Mouse (Mus musculus) heart, adult 9 months (tissue): ENCODE measurements around the gene Olfr56.
"Not testable (repeated sequence)": the region's sequence is repeated elsewhere in the genome, so short reads cannot be mapped to it uniquely, and the experiment has no call there.

Source experiments
- DNase-seq, 2 experiments: peaks; one replicate each; pipeline ENCODE4 v3.0.0; 2022; ENCODE audit warnings: low spot score in 2 of 2

Gene Olfr56

GRCm38 (mm10) chr11:48978240-48978939 lies at the start of gene Olfr56:
TSS of gene Olfr56 (plus strand) at chr11:48978889.
- not testable (repeated sequence) for DNase-seq

DNA sequence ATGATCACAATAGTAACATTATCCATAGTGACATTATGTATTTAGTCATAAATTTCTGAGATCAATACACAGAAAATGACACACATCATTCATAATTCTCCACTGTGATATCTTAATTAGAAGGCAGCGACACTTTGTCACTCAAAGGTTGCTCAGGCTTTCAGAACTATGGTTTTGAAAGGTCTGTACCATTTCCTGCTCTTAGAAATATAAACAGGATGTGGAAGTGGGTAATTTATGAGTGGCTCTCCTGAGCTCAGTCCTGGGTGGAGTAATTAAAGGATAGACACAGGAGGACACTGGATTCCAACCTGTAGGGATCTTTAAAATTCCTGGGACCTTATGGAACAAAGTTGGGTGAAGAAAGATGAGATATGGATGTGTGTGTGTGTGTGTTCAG lies 45.3 kb upstream of the Olfr56 start:
- not testable (repeated sequence) for DNase-seq

GRCm38 (mm10) chr11:48933923-48934322 lies 44.8 kb upstream of the Olfr56 start:
- not testable (repeated sequence) for DNase-seq

DNA sequence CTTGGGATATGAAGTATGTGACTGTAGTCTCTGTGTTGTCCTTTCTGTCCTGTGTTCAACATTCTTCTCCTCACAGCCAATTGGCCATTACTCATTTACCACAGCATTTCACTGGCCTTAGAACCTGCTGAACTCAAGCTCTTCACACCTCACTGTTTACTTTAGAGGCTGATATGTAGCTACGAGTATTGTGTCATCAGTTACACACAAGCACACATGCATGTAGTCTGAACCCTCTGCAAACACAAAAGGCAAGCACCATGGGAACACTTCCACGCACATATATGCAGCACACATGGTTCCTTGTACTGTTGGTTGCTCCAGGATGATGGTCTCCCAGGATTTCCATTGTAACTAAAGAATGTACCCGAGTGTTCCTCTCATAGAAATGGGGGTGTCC lies 43.4 kb upstream of the Olfr56 start:
- DNase-seq: not testable (repeated sequence)

DNA sequence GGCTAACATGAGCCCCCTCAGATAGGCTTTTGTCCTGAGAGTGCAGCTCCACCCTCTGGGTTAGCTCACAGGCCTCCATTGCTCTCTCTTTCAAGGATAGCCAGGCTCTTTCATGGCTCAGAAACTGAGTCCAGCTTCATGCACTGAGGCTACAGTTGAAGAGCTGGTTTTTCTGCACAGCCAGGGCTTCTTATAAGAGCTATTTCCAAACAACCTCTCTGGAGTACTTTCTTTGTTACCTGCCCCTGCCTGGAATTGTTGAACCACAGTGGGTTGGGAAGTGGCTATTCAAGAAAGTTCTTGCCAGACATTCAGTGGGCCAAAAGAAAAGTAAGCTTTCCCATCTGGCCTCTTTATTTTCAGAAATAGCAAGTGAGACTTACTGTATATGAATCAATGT lies 39.4 kb upstream of the Olfr56 start:
- not testable (repeated sequence) for DNase-seq

- DNase-seq: not testable (repeated sequence)
These were observed 32.6 kb upstream of the Olfr56 start, which contains the start of gene Psme2b for GRCm38 (mm10) chr11:48946090-48946489. TSS of gene Psme2b (minus strand) at chr11:48946190.

DNA sequence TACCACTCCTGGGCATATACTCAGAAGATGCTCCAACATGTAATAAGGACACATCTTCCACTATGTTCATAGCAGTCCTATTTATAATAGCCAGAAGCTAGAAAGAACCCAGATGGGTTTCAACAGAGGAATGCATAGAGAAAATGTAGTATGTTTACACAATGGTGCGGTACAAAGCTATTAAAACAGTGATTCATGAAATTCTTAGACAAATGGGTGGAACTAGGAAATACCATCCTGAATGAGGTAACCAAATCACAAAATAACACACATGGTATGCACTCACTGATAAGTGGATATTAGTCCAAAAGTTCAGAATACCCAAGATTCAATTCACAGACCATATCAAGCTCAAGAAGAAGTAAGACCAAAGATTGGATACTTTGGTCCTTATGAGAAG lies 4.0 kb upstream of the Olfr56 start:
- DNase-seq: not testable (repeated sequence)

GRCm38 (mm10) chr11:48979251-48979650 lies 562 bp downstream of the Olfr56 start, which contains the start of gene 9930111J21Rik1:
TSS of gene 9930111J21Rik1 (minus strand) at chr11:48979398.
- DNase-seq: not testable (repeated sequence)

GRCm38 (mm10) chr11:48980052-48980451 lies 1.4 kb downstream of the Olfr56 start:
- DNase-seq: not testable (repeated sequence)

GRCm38 (mm10) chr11:48982848-48983247 lies 4.2 kb downstream of the Olfr56 start:
- not testable (repeated sequence) for DNase-seq

DNA sequence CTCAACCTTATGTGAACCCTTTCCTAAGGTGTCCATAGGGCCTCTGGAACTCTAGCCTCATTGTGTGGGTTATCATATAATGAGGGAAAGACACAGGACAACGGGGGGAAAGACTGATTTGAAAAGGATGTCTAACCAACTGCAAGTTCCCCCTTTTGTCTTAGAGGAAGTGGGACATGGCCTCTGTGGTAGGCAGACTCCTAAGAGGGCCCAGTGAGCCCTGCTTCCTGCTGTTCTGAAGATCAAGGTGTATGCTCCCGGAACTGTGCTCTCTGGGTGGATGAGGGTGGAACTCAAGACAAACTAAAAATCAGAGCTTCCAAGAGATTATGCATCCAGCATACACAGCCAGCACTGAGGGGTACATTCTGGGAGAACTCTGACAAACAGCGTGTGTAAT lies 9.5 kb downstream of the Olfr56 start:
- not testable (repeated sequence) for DNase-seq

- DNase-seq: not testable (repeated sequence)
These were observed 11.3 kb downstream of the Olfr56 start for GRCm38 (mm10) chr11:48989981-48990380.

DNA sequence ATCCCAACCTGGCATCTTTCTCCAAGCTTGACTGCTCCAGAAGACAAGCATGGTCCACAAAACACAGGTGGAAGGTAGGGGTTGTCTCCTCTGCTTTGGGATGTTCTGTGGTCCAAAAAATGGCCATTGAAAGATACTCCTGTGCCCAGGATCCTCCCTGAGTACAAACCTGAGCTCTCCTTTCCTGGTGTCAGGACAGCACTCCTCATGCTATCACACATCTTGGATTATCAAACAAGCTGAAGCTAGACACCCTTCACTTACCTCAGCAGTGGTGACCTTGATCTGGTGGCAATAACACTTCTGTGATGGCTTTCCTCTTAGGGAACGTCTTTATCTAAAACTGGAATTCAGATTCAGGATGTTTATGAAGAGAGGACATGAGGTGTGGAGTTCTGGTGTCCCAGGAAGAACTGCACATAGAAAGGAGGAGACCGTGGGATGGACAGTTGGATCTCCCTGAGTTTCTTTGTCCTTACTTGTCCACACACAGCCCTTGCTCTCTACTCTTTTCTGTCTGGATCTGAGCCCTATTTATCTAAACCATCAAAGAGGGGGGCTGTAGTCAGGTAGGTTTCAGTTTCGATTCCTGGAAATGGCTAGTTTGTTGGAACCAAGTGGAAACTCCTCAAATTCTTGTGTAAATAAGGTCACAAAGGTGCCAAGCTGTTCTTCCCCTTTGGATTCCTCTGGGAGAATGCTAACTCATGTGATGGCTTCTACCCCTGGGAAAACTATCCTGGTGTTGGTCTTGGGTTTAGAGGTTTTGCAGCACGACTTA lies 13.2 kb downstream of the Olfr56 start, which contains the start of gene Gm12185:
Gene Gm12185, minus strand, starts transcription at position 487 of the 781 bp plus-strand sequence.
- peak; percentile 29 to 57 for DNase-seq

- not testable (repeated sequence) for DNase-seq
These were observed 14.6 kb downstream of the Olfr56 start for GRCm38 (mm10) chr11:48993296-48993695.

- peak in 1 of 2 experiments; percentile 15 for DNase-seq
These were observed 15.3 kb downstream of the Olfr56 start, which contains the start of gene Tgtp1 for GRCm38 (mm10) chr11:48994018-48994417. TSS of gene Tgtp1 (minus strand) at chr11:48994172.

DNA sequence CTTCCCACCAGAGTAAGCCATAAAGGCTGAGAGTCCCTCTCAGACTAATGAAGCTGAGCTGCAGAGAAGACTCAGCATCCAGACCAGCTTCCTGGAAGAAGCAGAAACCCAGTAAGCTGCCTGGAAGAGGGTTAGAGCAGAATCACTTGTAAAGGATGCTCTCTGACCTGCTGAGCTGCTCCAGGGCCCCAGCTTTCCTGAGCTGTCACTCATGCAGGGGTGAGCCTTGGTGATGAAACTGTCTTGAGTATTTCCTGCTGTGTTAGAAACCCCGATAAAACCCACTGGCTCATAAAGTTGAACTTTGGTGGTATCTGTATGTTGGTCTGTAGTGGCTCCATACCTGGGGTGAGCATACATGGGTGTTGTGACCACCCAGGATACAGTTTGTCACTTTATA lies 21.7 kb downstream of the Olfr56 start:
- DNase-seq: not testable (repeated sequence)

- not testable (repeated sequence) for DNase-seq
These were observed 27.6 kb downstream of the Olfr56 start for GRCm38 (mm10) chr11:49006317-49006716.

DNA sequence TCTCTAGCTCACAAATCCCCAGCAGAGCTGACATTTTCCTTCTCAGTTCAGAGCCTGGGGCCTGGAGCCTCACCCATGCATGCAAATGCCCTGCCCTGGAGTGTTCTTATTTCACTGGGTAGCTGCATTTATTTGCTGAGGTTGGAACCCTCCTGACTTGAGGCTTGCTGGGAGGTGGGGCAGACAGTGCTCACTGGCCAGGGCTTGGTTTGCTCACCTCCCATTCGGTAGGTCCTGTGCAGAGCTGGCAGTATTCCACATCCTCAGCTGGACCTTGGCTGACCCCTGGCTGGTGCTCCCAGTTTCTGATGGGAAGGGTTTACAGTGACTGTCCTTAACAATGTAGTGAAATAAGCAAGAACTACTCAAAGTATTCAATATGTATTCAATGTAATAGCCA lies 28.1 kb downstream of the Olfr56 start:
- not testable (repeated sequence) for DNase-seq

- not testable (repeated sequence) for DNase-seq
These were observed 33.4 kb downstream of the Olfr56 start for GRCm38 (mm10) chr11:49012074-49012473.

GRCm38 (mm10) chr11:49050064-49050463 lies 71.4 kb downstream of the Olfr56 start:
- not testable (repeated sequence) for DNase-seq

DNA sequence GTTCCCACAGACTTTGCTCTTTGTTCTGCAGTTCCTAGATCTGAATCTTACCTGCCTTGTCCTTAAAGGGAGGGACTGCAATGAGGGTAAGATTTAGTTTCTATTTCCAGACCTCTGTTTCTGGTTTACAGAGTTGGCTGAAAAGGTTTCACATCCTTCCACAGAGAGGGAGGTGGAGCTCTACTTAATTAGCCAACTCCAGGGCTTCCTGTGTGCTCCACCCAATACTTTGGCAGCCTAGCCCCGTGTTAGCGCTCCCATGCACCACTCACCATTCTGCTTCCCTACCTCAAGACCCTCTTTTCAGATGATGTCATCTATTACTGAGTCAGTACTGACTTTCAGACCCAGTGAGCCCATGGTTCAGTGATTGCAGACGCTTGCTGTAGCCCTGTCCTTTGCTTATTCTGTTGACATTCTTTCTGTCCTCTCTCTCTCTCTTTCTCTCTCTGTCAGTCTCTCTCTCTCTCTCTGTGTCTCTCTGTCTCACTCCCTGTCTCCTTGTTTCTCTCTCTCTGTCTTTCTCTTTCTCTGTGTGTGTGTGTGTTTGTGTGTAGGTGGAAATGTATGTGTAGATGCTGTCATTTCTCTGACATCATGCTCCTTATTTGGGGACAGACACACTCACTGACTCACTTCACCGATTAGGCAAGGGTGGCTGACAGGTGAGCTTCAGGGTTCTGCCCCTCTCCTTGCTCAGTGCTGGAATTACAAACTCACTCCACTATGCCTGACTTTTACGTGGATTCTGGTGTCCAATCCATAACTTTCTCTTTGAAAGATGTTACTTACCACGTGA lies 72.6 kb downstream of the Olfr56 start, which contains the start of gene 9930111J21Rik2:
Gene 9930111J21Rik2, minus strand, starts transcription at position 150 of the 799 bp plus-strand sequence.
- DNase-seq: not testable (repeated sequence)
